Mouse (Mus musculus): ENCODE measurements around the gene Gsap. TPM values are rescaled to one million over a fixed set of nuclear protein-coding genes. Genes with fewer than 3 reads are reported as not detected.
A peak's percentile ranks its signal among the peaks of the same experiment; 100 is the strongest.
"Not testable (repeated sequence)": the region's sequence is repeated elsewhere in the genome, so short reads cannot be mapped to it uniquely, and the experiment has no call there.

Gsap gene
- polyA plus RNA-seq, 1 experiment from 2014 or later = 15.5 TPM

DNA sequence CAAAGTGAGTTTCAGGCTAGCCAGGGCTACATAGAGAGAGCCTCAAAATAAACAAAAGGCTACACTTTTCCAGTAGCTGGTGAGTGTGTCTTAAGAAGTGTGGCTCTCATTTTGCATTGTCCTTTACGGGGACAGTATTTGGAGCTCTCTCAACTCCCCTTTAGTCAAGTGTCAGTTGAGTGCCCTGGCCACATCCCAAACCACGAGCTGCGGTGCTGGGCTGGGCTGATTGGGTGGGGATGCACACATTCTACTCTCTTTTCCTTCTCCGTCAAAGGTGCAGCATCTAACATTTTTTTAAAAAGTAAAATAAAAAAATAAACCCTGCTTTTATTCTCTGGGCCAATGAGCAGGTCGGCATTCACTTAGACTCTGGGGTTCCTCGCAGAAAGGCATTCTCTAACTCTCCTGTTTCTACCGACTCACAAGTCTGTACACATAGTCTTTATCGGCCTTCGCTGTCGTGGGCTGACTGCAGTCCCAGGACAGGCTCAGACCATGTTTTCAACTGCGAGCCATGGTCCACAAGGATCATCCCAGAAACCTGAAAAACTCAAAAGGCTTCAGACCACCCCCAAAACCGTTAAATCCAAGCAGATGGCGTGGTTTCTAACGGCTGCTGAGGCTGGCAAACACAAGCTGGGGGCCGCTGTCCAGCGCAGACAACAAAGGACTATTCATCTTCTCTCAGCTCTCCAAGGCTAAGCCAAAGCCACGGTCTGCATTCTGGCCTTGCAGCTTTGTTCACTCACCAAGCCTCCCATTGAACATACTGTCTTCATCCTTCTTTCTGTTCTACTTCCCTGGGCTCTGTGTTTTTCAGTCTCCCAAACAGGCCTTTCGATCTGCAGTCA is 77.4 kb downstream of the Gsap start:
- Histone ChIP-seq H3K4me2 (replicated peaks) (no peak overlapping the region), H3K27me3 (ENCODE audit: control insufficient read depth, insufficient read depth, low read length) (no peaks in the 10 kb centered on the region), H3K4me3 (replicated peaks; ENCODE audit: low read length) (no peak overlapping the region), H3K27ac (peak overlapping the region; percentile 72), H3K4me1 (replicated peaks; ENCODE audit: control insufficient read depth, insufficient read depth, low read length) (peaks cover 6% of the 10 kb centered on the region; the same call in 1 of the 2 replicates), H3K9me3 (ENCODE audit: control insufficient read depth, low read length) (no peaks in the 10 kb centered on the region), H3K9ac (0 out of 2 replicates have a peak overlapping the region, but pooled peaks have one; percentile 8), H3K36me3 (replicated peaks; ENCODE audit: control insufficient read depth, insufficient read depth) (no peaks in the 10 kb centered on the region)
- ATAC-seq (ENCODE audit: low FRiP score) (peak; percentile 67; the same call in 1 of the 2 replicates), DNase-seq (ENCODE audit: low spot score) (peak; percentile 64)
- WGBS = 29% methylated on average over 18 of the region's 18 CpGs

DNA sequence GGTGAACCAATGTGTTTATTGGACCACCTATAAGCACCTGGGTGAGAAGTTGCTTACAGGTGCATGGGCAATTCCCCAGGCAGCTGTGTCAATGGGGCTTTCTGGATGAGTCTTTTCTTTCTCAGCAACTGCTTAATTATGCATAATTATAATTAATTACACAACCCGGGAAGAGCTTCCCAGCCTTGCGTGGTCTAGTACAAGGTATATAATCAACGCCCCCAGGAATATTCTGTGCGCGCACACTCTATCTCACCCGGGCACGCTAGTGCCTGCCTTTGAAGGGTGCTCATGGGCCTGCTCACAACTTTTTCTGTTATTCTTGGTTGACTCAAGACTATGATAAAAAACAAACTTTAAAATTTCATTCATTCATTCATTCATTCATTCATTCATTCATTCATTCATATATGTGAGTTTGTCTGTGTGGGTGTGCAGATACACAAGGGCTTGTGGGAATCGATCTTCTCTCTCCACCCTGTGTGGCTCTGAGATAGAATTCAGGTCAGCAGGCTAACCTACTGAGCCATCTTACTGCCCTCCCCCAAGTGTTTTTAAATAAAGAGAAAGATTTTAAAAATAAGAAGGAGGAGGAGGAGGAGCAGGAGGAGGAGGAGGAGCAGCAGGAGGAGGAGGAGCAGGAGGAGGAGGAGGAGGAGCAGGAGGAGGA is 78.4 kb downstream of the Gsap start:
- ATAC-seq (ENCODE audit: low FRiP score) (peak; percentile 47; the same call in 1 of the 2 replicates), DNase-seq (ENCODE audit: low spot score) (no peak)
- no peak overlapping the region for H3K9ac ChIP-seq
- no peak overlapping the region for H3K4me3 ChIP-seq (replicated peaks; ENCODE audit: low read length)
- no peaks in the 10 kb centered on the region for H3K36me3 ChIP-seq (replicated peaks; ENCODE audit: control insufficient read depth, insufficient read depth)
- WGBS = 64% methylated on average over 8 of the region's 8 CpGs
- peak overlapping the region; percentile 72 for H3K27ac ChIP-seq
- no peak overlapping the region for H3K4me2 ChIP-seq (replicated peaks)
- H3K4me1 ChIP-seq (replicated peaks; ENCODE audit: control insufficient read depth, insufficient read depth, low read length) = peaks cover 6% of the 10 kb centered on the region; the same call in 1 of the 2 replicates
- no peaks in the 10 kb centered on the region for H3K27me3 ChIP-seq (ENCODE audit: control insufficient read depth, insufficient read depth, low read length)
- no peaks in the 10 kb centered on the region for H3K9me3 ChIP-seq (ENCODE audit: control insufficient read depth, low read length)

DNA sequence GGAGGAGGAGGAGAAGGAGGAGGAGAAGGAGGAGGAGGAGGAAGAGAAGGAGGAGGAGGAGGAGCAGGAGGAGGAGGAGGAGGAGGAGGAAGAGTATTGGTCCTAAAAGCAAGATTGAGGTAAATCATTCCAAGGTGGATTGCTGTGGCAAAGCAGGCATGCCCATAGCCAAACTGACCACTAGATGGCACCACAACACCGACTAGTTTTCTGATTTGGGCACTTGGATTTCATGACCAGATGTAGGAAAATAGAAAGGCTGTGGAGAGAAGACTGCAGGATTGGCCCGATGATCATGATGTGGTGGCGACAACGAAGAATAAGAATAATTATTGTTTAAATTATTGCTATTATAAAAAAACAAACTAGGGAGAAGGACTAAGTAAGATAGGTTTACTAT is 79.0 kb downstream of the Gsap start:
- Histone ChIP-seq H3K4me3 (replicated peaks; ENCODE audit: low read length) (no peak overlapping the region), H3K36me3 (replicated peaks; ENCODE audit: control insufficient read depth, insufficient read depth) (no peaks in the 10 kb centered on the region), H3K4me2 (replicated peaks) (no peak overlapping the region), H3K27me3 (ENCODE audit: control insufficient read depth, insufficient read depth, low read length) (no peaks in the 10 kb centered on the region), H3K9me3 (ENCODE audit: control insufficient read depth, low read length) (no peaks in the 10 kb centered on the region), H3K27ac (no peak overlapping the region), H3K9ac (no peak overlapping the region), H3K4me1 (replicated peaks; ENCODE audit: control insufficient read depth, insufficient read depth, low read length) (peaks cover 6% of the 10 kb centered on the region; the same call in 1 of the 2 replicates)
- WGBS = 20% methylated on average over 4 of the region's 4 CpGs
- ATAC-seq (ENCODE audit: low FRiP score) (peak; percentile 62), DNase-seq (ENCODE audit: low spot score) (peak; percentile 98)

DNA sequence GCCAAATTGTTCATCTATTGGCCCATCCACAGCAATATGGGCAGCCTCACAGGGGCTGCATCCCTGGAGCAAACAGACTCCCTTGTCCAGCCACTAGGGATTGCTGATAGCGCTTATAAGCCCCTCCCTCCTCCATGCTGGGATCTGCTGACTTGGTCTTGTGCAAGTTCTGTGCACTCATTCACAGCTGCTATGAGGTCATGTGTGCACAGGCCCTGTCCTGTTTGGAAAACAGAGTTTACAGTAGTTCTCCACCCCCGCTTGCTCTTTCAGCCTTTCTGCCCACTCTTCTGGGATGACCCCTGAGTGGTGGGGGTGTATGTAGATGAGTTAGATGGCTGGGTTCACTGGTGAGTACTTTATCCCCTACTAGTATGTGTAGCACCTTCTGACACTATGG is 81.0 kb downstream of the Gsap start:
- Histone ChIP-seq H3K9ac (no peak overlapping the region), H3K4me3 (replicated peaks; ENCODE audit: low read length) (no peak overlapping the region), H3K27ac (no peak overlapping the region), H3K27me3 (ENCODE audit: control insufficient read depth, insufficient read depth, low read length) (no peaks in the 10 kb centered on the region), H3K36me3 (replicated peaks; ENCODE audit: control insufficient read depth, insufficient read depth) (no peaks in the 10 kb centered on the region), H3K9me3 (ENCODE audit: control insufficient read depth, low read length) (no peaks in the 10 kb centered on the region), H3K4me2 (replicated peaks) (no peak overlapping the region), H3K4me1 (replicated peaks; ENCODE audit: control insufficient read depth, insufficient read depth, low read length) (no peaks in the 10 kb centered on the region)
- WGBS = 85% methylated on average over 2 of the region's 2 CpGs
- DNase-seq (ENCODE audit: low spot score) (no peak), ATAC-seq (ENCODE audit: low FRiP score) (no peak)

DNA sequence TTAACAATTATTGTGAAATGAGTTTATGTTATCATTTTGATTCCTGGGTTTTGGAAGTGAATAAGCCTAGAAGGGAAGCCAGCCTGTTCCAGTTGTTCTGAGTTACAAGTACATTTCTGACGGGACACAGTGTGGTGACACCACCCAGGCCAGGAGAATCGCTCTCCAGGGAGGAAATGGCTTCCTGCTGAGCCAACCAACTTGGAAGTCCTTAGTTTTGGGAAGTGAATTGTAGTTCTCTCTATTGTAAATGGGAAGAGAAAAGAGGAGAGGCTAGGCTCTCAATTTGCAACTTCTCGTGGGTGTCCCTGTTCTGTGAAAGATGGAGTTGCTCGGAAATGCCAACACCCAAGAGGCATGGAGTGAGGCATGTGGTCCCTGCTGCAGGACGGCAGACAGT is 83.4 kb downstream of the Gsap start:
- Histone ChIP-seq H3K4me2 (replicated peaks) (no peak overlapping the region), H3K27me3 (ENCODE audit: control insufficient read depth, insufficient read depth, low read length) (no peaks in the 10 kb centered on the region), H3K9ac (no peak overlapping the region), H3K4me1 (replicated peaks; ENCODE audit: control insufficient read depth, insufficient read depth, low read length) (no peaks in the 10 kb centered on the region), H3K36me3 (replicated peaks; ENCODE audit: control insufficient read depth, insufficient read depth) (no peaks in the 10 kb centered on the region), H3K9me3 (ENCODE audit: control insufficient read depth, low read length) (no peaks in the 10 kb centered on the region), H3K4me3 (replicated peaks; ENCODE audit: low read length) (no peak overlapping the region), H3K27ac (no peak overlapping the region)
- DNase-seq (ENCODE audit: low spot score) = no peak
- WGBS = 76% methylated on average over 5 of the region's 5 CpGs
- no peak for ATAC-seq (ENCODE audit: low FRiP score)

DNA sequence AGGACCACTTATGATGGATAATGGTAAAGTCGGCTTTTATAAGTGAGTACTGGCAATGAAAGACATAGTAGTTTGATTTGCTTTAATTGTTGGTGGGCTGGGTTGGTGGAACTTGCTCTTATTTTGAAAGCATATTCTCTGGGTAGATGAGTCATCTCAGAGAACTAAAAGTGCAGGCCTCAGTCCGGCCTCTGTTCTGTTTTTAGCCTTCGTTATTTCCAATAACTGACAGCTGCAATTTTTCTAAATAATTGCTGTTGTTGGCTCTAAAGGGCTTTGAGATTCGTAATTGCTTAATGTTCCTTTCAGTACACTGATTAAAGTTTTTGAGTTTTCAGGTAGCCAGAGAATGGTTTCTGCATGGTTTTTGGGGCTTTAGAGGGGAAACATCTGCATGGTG is 84.7 kb downstream of the Gsap start:
- DNase-seq (ENCODE audit: low spot score) (no peak), ATAC-seq (ENCODE audit: low FRiP score) (no peak)
- H3K27ac ChIP-seq = no peak overlapping the region
- no peak overlapping the region for H3K4me3 ChIP-seq (replicated peaks; ENCODE audit: low read length)
- H3K9ac ChIP-seq = no peak overlapping the region
- no peaks in the 10 kb centered on the region for H3K4me1 ChIP-seq (replicated peaks; ENCODE audit: control insufficient read depth, insufficient read depth, low read length)
- H3K27me3 ChIP-seq (ENCODE audit: control insufficient read depth, insufficient read depth, low read length) = no peaks in the 10 kb centered on the region
- H3K36me3 ChIP-seq (replicated peaks; ENCODE audit: control insufficient read depth, insufficient read depth) = no peaks in the 10 kb centered on the region
- H3K4me2 ChIP-seq (replicated peaks) = no peak overlapping the region
- no peaks in the 10 kb centered on the region for H3K9me3 ChIP-seq (ENCODE audit: control insufficient read depth, low read length)
- WGBS = 90% methylated on average over 4 of the region's 4 CpGs

DNA sequence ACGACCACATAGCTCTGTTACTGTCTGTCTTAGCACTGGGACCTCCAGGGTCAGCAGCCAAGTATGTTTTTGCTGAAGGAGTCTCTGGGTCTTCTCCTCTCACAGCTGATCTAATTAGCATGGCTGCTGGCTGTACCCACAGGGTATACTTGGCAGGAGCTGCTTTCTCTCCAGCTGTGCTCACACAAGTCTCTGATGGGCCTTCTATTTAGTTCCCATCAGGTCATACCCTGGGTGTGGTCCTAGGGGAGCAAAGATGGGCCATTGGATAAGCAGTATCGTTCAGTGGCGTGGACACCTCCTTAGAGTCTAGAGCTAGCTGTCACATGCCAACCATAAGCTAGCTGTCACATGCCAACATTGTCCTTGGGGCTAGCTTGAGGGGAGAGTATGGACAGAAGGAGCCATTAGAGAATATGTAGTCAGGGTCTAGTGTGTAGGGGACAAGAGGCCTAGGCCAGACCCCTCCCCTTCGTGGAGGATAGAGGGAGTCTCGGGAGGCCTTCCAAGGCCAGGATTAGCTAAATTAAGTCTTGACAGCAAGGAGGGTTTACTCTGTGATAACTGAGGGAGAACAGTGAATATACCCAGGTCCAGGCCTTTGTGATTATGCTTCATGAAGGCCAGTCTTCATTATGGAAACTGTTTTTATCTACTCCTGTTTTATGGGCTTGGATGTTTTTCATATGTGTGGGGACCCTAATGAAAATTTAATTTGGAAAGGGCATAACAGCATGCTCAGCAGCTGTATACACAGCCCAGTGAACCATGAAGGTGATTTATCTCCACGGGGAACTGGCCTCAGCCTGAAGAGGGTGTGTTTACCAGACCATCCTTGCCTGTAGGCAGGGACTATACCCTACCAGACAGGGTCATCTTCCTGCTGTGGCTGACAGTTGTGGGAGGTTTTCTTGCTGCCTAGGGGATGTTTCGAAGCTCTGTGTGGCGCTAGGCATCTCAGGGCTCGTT is 85.6 kb downstream of the Gsap start:
- H3K4me1 ChIP-seq (replicated peaks; ENCODE audit: control insufficient read depth, insufficient read depth, low read length) = no peaks in the 10 kb centered on the region
- DNase-seq (ENCODE audit: low spot score) (no peak), ATAC-seq (ENCODE audit: low FRiP score) (peak; percentile 57; the same call in 1 of the 2 replicates)
- no peak overlapping the region for H3K4me2 ChIP-seq (replicated peaks)
- H3K9ac ChIP-seq = no peak overlapping the region
- no peak overlapping the region for H3K27ac ChIP-seq
- no peaks in the 10 kb centered on the region for H3K36me3 ChIP-seq (replicated peaks; ENCODE audit: control insufficient read depth, insufficient read depth)
- H3K9me3 ChIP-seq (ENCODE audit: control insufficient read depth, low read length) = no peaks in the 10 kb centered on the region
- no peaks in the 10 kb centered on the region for H3K27me3 ChIP-seq (ENCODE audit: control insufficient read depth, insufficient read depth, low read length)
- 42% methylated on average over 9 of the region's 9 CpGs for WGBS
- no peak overlapping the region for H3K4me3 ChIP-seq (replicated peaks; ENCODE audit: low read length)

DNA sequence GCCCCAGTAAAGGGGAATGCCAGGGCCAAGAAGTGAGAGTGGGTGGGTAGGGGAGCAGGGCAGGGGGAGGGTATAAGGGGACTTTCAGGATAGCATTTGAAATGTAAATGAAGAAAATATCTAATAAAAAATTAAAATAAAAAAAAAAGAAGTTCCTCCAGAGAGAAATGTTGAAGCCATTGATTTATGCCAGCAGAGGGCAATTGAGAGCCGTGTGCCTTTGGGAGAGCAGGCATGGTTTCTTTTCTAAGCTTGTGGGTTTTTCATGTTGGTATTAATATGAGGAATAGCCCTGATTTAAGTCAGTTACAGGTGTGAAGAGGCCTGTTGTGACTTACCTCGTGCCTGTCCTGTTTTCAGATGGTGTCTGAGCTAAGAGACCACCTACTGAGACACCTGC is 91.6 kb downstream of the Gsap start:
- not testable (repeated sequence) for H3K27ac ChIP-seq; H3K27me3 ChIP-seq (ENCODE audit: control insufficient read depth, insufficient read depth, low read length); H3K4me3 ChIP-seq (replicated peaks; ENCODE audit: low read length); H3K4me1 ChIP-seq (replicated peaks; ENCODE audit: control insufficient read depth, insufficient read depth, low read length); H3K9me3 ChIP-seq (ENCODE audit: control insufficient read depth, low read length); H3K36me3 ChIP-seq (replicated peaks; ENCODE audit: control insufficient read depth, insufficient read depth); ATAC-seq (ENCODE audit: low FRiP score); H3K4me2 ChIP-seq (replicated peaks); DNase-seq (ENCODE audit: low spot score); H3K9ac ChIP-seq
- WGBS = 61% methylated on average over 2 of the region's 2 CpGs

Measured in hindbrain, embryonic 14.5 days (tissue).